Mouse (Mus musculus) liver, postnatal 0 days (tissue): ENCODE results near the gene Chrnb1. TPM values are rescaled to one million over a fixed set of nuclear protein-coding genes. Genes with fewer than 3 reads are reported as not detected.

Source experiments
- ATAC-seq: fragments of 200-750 bp; cut with Nextera tagmentation; 2 replicates; pipeline ENCODE4 v1.8.0; 2017; ENCODE audit warnings: mild to moderate bottlenecking, moderate library complexity
- DNase-seq: peaks from one replicate; pipeline ENCODE4 v3.0.0-alpha.2; 2016
- H3K27ac ChIP-seq: fragments of 300-500 bp; sonication (generic); 2 replicates; pipeline ENCODE4 v1.5.1; 2014; ENCODE audit warnings: antibody characterized with exemption, moderate library complexity, mild to moderate bottlenecking, low read depth
- H3K27me3 ChIP-seq: fragments of 300-500 bp; sonication (generic); 2 replicates; pipeline ENCODE4 v1.6.1; 2014; ENCODE audit warnings: low read length, control low read depth, mixed read lengths; ENCODE audit not compliant: insufficient read depth
- H3K36me3 ChIP-seq: fragments of 300-500 bp; sonication (generic); replicated peaks from 2 replicates; pipeline ENCODE4 v1.6.1; 2014; ENCODE audit warnings: mild to moderate bottlenecking, control low read depth, low read length, moderate library complexity, mixed read lengths; ENCODE audit not compliant: insufficient read depth
- H3K4me1 ChIP-seq: fragments of 300-500 bp; sonication (generic); 2 replicates; pipeline ENCODE4 v1.6.1; 2014; ENCODE audit warnings: antibody characterized with exemption, mild to moderate bottlenecking, control low read depth; ENCODE audit not compliant: insufficient read depth
- H3K4me2 ChIP-seq: fragments of 300-500 bp; sonication (generic); 2 replicates; pipeline ENCODE4 v1.6.1; 2014; ENCODE audit warnings: low read depth, mild to moderate bottlenecking, low read length, moderate library complexity, mixed read lengths
- H3K4me3 ChIP-seq: fragments of 300-500 bp; sonication (generic); 2 replicates; pipeline ENCODE4 v1.5.1; 2014; ENCODE audit warnings: low read depth, low read length
- H3K9ac ChIP-seq: fragments of 300-500 bp; sonication (generic); replicated peaks from 2 replicates; pipeline ENCODE4 v1.6.1; 2014; ENCODE audit warnings: mild to moderate bottlenecking, moderate library complexity
- H3K9me3 ChIP-seq: fragments of 300-500 bp; sonication (generic); 2 replicates; pipeline ENCODE4 v1.6.1; 2016; ENCODE audit warnings: mild to moderate bottlenecking, control low read depth, low read length, mixed read lengths
- CTCF ChIP-seq: sonication (generic); IDR thresholded peaks from 2 replicates; pipeline ENCODE4 v1.5.1; 2016; ENCODE audit warnings: antibody characterized with exemption, low read depth
- EP300 ChIP-seq: IDR thresholded peaks from 2 replicates; pipeline ENCODE4 v1.6.1; 2016; ENCODE audit warnings: antibody characterized with exemption, low read depth, mild to moderate bottlenecking
- WGBS: fragments of 180-500 bp; shearing (Covaris S2); extraction: QIAGEN DNeasy Blood & Tissue Kit; methylation state at CpG from one replicate; pipeline ENCODE4 v1.1.7; 2014; ENCODE audit not compliant: insufficient replicate concordance; 5-methylcytosine and 5-hydroxymethylcytosine counted together
- polyA plus RNA-seq: library from polyadenylated mRNA; unstranded; fragments of >200 nt; fragmentation: Nextera tagmentation; extraction: Ambion mirVana; gene quantifications from 2 replicates; pipeline ENCODE4 v1.2.1, GENCODE M21; 2015

Chrnb1 gene
- polyA plus RNA-seq, 1 experiment from 2014 or later: 0.73 TPM

DNA sequence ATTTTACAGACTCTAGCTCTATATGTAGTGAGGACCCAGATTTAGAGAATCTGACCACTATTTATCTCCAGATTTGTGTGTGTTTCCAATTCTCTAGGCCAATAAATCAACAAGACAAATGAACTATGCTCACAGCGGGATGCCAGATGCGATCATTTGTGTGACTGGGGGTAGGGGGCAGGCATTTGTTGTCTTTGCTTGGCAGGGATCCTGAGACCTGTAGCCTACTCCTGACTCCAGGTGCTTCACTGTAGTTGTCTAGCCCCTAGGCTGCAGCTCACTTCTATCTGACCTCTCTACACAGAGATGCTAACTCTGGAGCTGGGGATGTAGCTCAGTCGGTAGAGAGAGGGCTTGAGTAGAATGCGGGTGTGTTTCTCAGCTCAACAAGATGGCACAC is 13.9 kb downstream of the Chrnb1 start:
- H3K9ac ChIP-seq: no peak overlapping the region
- no peaks in the 10 kb centered on the region for H3K36me3 ChIP-seq
- 0 out of 2 replicates have a peak, but pooled peaks cover 7% of the 10 kb centered on the region for H3K27me3 ChIP-seq
- H3K4me1 ChIP-seq: peaks cover 11% of the 10 kb centered on the region
- 33% methylated on average over 4 of the region's 4 CpGs for WGBS
- TF ChIP-seq CTCF: no peak
- no peak overlapping the region for H3K4me2 ChIP-seq
- H3K4me3 ChIP-seq: no peak overlapping the region
- H3K27ac ChIP-seq: no peak overlapping the region
- H3K9me3 ChIP-seq: no peaks in the 10 kb centered on the region
- DNase-seq (no peak), ATAC-seq (no peak)

DNA sequence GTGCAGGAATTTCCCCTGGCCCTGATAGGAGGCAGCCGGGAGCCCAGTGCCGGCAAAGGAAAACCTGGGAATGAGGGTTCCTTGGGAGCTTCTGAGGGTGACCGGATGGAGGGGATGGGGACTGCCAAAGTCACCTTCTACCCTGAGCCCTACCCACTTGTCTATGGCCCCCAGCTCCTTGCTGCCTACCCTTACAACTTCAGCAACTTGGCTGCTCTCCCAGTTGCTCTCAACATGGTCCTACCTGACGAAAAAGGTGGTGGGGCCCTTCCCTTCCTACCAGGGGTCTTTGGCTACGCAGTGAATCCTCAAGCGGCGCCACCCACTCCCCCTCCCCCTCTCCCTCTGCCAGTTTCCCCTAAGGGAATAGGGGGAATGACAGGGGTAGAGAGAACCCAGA is 16.8 kb downstream of the Chrnb1 start:
- no peak for ATAC-seq
- Histone ChIP-seq H3K27me3 (0 out of 2 replicates have a peak, but pooled peaks cover 7% of the 10 kb centered on the region), H3K4me1 (no peaks in the 10 kb centered on the region), H3K27ac (no peak overlapping the region), H3K4me3 (no peak overlapping the region), H3K9ac (no peak overlapping the region), H3K36me3 (peaks cover 2% of the 10 kb centered on the region; the same call in 1 of the 2 replicates), H3K9me3 (no peaks in the 10 kb centered on the region), H3K4me2 (no peak overlapping the region)
- TF ChIP-seq EP300 (no peak), CTCF (no peak)
- WGBS: 74% methylated on average over 6 of the region's 7 CpGs
- no peak for DNase-seq

DNA sequence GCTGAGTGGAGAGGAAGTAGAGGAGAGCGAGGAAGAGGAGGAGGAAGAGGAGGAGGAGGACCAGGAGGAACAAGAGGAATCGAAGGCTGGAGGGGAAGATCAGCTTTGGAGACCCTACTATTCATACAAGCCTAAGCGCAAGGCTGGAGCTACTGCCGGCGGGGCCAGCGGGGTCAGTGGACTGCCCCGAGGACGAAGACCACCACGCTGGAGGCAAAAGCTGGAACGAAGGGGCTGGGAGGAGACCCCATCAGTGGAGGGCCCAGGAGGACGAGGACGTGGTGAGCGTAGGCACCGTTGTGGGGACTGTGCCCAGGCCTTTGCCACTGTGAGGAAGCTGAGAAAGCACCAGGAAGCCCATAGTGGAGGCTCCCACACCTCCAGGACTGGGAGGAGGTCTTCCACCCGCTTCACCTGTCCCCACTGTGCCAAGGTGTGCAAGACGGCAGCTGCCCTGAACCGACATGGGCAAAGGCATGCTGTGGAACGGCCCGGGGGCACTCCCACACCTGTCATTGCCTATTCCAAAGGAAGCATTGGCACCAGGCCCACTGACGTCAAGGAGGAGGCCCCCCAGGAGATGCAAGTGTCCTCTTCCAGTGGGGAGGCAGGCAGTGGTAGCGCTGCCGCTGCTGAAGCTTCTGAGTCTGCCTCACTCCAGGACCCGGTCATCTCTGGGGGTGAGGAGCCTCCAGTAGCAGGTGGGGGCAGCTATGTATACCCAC is 17.3 kb downstream of the Chrnb1 start:
- WGBS: 66% methylated on average over 23 of the region's 23 CpGs
- ATAC-seq (no peak), DNase-seq (no peak)
- Histone ChIP-seq H3K27ac (no peak overlapping the region), H3K9ac (no peak overlapping the region), H3K4me3 (no peak overlapping the region), H3K9me3 (no peaks in the 10 kb centered on the region), H3K4me2 (no peak overlapping the region), H3K36me3 (peaks cover 2% of the 10 kb centered on the region; the same call in 1 of the 2 replicates), H3K4me1 (no peaks in the 10 kb centered on the region), H3K27me3 (0 out of 2 replicates have a peak, but pooled peaks cover 7% of the 10 kb centered on the region)
- no peak for TF ChIP-seq CTCF
- TF ChIP-seq EP300: no peak

DNA sequence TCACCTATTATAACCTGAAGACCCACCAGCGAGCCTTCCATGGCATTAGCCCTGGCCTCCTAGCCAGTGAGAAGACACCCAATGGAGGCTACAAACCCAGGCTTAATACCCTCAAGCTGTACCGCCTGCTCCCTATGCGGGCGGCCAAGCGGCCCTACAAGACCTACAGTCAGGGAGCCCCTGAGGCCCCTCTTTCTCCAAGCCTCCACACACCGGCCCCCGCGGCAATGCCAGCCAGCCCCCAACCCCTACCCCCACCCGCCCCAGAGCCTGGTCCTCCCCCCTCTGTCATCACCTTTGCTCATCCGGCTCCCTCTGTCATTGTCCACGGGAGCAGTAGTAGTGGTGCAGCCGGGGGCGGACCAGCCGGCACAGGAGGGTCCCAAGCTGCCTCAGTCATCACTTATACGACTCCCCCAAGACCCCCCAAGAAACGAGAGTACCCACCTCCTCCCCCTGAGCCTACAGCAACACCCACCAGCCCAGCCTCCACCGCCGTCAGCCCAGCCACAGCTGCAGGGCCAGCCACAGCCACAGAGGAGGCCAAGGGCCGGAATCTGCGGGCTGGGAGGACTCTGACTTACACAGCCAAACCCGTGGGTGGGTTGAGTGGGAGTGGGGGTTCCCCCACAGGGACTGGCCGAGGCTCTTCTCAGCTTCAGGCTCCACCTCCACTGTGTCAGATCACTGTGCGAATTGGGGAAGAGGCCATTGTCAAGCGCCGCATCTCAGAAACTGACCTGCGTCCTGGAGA is 18.1 kb downstream of the Chrnb1 start:
- 0 out of 2 replicates have a peak, but pooled peaks cover 7% of the 10 kb centered on the region for H3K27me3 ChIP-seq
- H3K9me3 ChIP-seq: no peaks in the 10 kb centered on the region
- WGBS: 61% methylated on average over 26 of the region's 26 CpGs
- no peak overlapping the region for H3K27ac ChIP-seq
- H3K4me1 ChIP-seq: no peaks in the 10 kb centered on the region
- ATAC-seq (no peak), DNase-seq (peak; percentile 16)
- no peak overlapping the region for H3K4me3 ChIP-seq
- TF ChIP-seq EP300: no peak
- no peak for TF ChIP-seq CTCF
- no peak overlapping the region for H3K9ac ChIP-seq
- H3K4me2 ChIP-seq: no peak overlapping the region
- H3K36me3 ChIP-seq: peaks cover 2% of the 10 kb centered on the region; the same call in 1 of the 2 replicates

DNA sequence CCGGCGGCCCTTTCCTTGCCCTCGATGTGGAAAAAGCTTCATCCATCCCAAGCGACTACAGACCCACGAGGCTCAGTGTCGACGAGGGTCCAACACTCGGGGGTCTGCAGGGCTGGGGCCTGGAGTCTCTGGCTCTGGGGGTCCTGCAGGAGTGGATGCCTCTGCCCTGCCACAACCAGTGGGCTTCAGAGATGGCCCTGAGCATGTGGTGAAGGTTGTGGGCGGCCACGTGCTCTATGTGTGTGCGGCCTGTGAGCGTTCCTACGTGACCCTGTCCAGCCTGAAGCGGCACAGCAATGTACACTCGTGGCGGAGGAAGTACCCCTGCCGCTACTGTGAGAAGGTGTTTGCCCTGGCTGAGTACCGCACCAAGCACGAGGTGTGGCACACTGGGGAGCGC is 19.3 kb downstream of the Chrnb1 start:
- Histone ChIP-seq H3K9ac (no peak overlapping the region), H3K4me3 (no peak overlapping the region), H3K9me3 (no peaks in the 10 kb centered on the region), H3K27ac (no peak overlapping the region), H3K4me2 (no peak overlapping the region), H3K4me1 (no peaks in the 10 kb centered on the region), H3K36me3 (peaks cover 2% of the 10 kb centered on the region; the same call in 1 of the 2 replicates), H3K27me3 (0 out of 2 replicates have a peak, but pooled peaks cover 4% of the 10 kb centered on the region)
- no peak for ATAC-seq
- 82% methylated on average over 20 of the region's 20 CpGs for WGBS
- TF ChIP-seq EP300 (no peak), CTCF (no peak)
- DNase-seq: no peak

DNA sequence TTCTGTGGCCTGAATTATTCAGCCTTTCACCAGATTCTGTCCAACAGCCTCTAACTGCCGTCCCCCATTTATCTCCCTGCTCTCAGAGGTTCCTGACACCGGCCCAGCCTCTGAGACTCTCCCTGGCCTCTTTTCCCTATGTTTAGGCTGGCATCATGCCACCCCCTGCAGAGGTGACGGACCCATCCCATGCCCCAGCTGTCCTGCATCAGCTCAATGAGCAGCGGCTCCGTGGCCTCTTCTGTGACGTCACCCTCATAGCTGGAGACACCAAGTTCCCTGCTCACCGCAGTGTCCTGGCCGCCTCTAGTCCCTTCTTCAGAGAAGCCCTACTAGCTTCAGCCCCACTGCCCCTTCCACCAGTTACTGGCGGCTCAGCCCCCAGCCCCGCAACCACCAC is 20.0 kb downstream of the Chrnb1 start:
- H3K27ac ChIP-seq: no peak overlapping the region
- no peak overlapping the region for H3K9ac ChIP-seq
- no peak for DNase-seq

More for the DNA sequence above, 20.0 kb downstream of the Chrnb1 start:
- Histone ChIP-seq H3K27me3 (0 out of 2 replicates have a peak, but pooled peaks cover 4% of the 10 kb centered on the region), H3K4me1 (no peaks in the 10 kb centered on the region), H3K4me2 (no peak overlapping the region), H3K9me3 (no peaks in the 10 kb centered on the region), H3K36me3 (peaks cover 3% of the 10 kb centered on the region; the same call in 1 of the 2 replicates), H3K4me3 (no peak overlapping the region)
- ATAC-seq: no peak
- 80% methylated on average over 10 of the region's 10 CpGs for WGBS
- no peak for TF ChIP-seq CTCF
